Mouse (Mus musculus): ENCODE results near the gene Gm11992. TPM values are rescaled to one million over a fixed set of nuclear protein-coding genes. Genes with fewer than 3 reads are reported as not detected.

Gene Gm11992
- polyA plus RNA-seq, 1 experiment from 2014 or later: 2.5 TPM

- WGBS: 82% methylated on average over 5 of the region's 5 CpGs
- H3K9me3 ChIP-seq (replicated peaks): no peaks in the 10 kb centered on the region
- no peak overlapping the region for H3K4me2 ChIP-seq
- no peaks in the 10 kb centered on the region for H3K36me3 ChIP-seq
- no peak for ATAC-seq (ENCODE audit: low FRiP score)
- H3K27me3 ChIP-seq (replicated peaks): peaks cover 26% of the 10 kb centered on the region
- peaks cover 11% of the 10 kb centered on the region for H3K4me1 ChIP-seq
- no peak overlapping the region for H3K4me3 ChIP-seq (replicated peaks)
- H3K27ac ChIP-seq (replicated peaks): no peak overlapping the region
- H3K9ac ChIP-seq (replicated peaks): no peak overlapping the region
Measured at GRCm38 (mm10) chr11:9047044-9047443, 1.4 kb upstream of the Gm11992 start.

GRCm38 (mm10) chr11:9048703-9049060 is 288 bp downstream of the Gm11992 start, which contains the start of gene Sun3:
Gene Sun3, minus strand, starts transcription at chr11:9048991.
- H3K36me3 ChIP-seq: no peaks in the 10 kb centered on the region
- peaks cover 11% of the 10 kb centered on the region for H3K4me1 ChIP-seq
- H3K27me3 ChIP-seq (replicated peaks): peaks cover 26% of the 10 kb centered on the region
- no peak within 1 kb of the TSS for H3K27ac ChIP-seq (replicated peaks)
- ATAC-seq (ENCODE audit: low FRiP score): peak; percentile 79
- H3K4me3 ChIP-seq (replicated peaks): peak within 1 kb of the TSS; percentile 56
- WGBS: under 1% methylated on average over 18 of the region's 18 CpGs
- no peaks in the 10 kb centered on the region for H3K9me3 ChIP-seq (replicated peaks)
- peak within 1 kb of the TSS; percentile 23 for H3K9ac ChIP-seq (replicated peaks)
- peak within 1 kb of the TSS; percentile 99 for H3K4me2 ChIP-seq

- 81% methylated on average over 4 of the region's 4 CpGs for WGBS
- H3K4me3 ChIP-seq (replicated peaks): no peak overlapping the region
- peaks cover 11% of the 10 kb centered on the region for H3K4me1 ChIP-seq
- H3K9me3 ChIP-seq (replicated peaks): no peaks in the 10 kb centered on the region
- H3K9ac ChIP-seq (replicated peaks): no peak overlapping the region
- H3K27me3 ChIP-seq (replicated peaks): peaks cover 26% of the 10 kb centered on the region
- ATAC-seq (ENCODE audit: low FRiP score): no peak
- H3K36me3 ChIP-seq: no peaks in the 10 kb centered on the region
- peak overlapping the region; percentile 99 for H3K4me2 ChIP-seq
- H3K27ac ChIP-seq (replicated peaks): no peak overlapping the region
Measured at GRCm38 (mm10) chr11:9050241-9050640, 1.8 kb downstream of the Gm11992 start.

DNA sequence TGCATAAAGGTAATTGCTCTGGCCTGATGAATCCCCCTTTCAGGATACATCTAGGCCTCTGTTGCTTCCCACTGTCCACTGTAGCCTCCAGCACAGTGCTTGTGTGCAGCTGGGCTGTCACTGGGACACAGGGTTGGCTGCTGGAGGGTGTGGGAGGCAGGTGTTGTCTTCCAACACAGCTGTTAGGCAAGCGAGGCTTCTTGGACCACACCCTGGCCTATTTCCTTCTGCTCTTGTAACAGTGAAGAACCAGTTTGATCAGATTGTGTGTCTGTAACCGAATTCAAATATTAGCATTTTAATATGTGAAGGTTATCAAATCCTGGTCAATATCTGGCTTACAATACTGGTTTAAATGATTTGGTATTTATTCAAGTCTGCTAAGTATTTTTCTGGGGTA is 3.5 kb downstream of the Gm11992 start:
- WGBS: 73% methylated on average over 2 of the region's 2 CpGs
- H3K9me3 ChIP-seq (replicated peaks): no peaks in the 10 kb centered on the region

GRCm38 (mm10) chr11:9056937-9057336 is 8.5 kb downstream of the Gm11992 start:
- H3K27me3 ChIP-seq (replicated peaks): no peaks in the 10 kb centered on the region
- 84% methylated on average over 2 of the region's 2 CpGs for WGBS
- no peak overlapping the region for H3K27ac ChIP-seq (replicated peaks)
- H3K36me3 ChIP-seq: no peaks in the 10 kb centered on the region
- H3K9me3 ChIP-seq (replicated peaks): no peaks in the 10 kb centered on the region
- ATAC-seq (ENCODE audit: low FRiP score): no peak
- H3K9ac ChIP-seq (replicated peaks): no peak overlapping the region
- no peak overlapping the region for H3K4me2 ChIP-seq
- H3K4me1 ChIP-seq: no peaks in the 10 kb centered on the region
- H3K4me3 ChIP-seq (replicated peaks): no peak overlapping the region

More for the DNA sequence above, 3.5 kb downstream of the Gm11992 start:
- no peak for ATAC-seq (ENCODE audit: low FRiP score)
- no peaks in the 10 kb centered on the region for H3K36me3 ChIP-seq
- no peak overlapping the region for H3K4me3 ChIP-seq (replicated peaks)
- H3K27me3 ChIP-seq (replicated peaks): peaks cover 26% of the 10 kb centered on the region
- H3K4me2 ChIP-seq: no peak overlapping the region
- peaks cover 11% of the 10 kb centered on the region for H3K4me1 ChIP-seq
- no peak overlapping the region for H3K27ac ChIP-seq (replicated peaks)
- H3K9ac ChIP-seq (replicated peaks): no peak overlapping the region

DNA sequence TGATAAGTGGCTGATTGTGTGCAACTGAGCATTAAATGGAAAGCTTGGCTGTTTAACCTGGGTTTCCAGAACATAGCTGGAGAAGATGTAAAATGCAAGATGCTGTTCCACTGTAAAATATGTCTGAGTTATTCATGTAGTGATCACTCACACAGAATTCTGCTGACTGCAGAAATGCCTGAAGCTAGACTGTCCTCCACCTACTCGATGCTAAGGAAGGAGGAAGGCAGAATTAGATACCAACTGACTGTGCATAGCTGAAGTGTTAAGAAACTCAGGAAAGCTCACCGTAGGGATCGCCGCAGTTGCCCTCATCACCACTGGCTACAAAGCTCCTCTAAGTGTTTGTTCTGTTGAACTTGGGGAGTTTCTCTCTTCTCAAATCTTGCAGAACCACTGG is 9.3 kb downstream of the Gm11992 start:
- Histone ChIP-seq H3K4me1 (no peaks in the 10 kb centered on the region), H3K27me3 (replicated peaks) (no peaks in the 10 kb centered on the region), H3K36me3 (no peaks in the 10 kb centered on the region), H3K4me2 (no peak overlapping the region), H3K4me3 (replicated peaks) (no peak overlapping the region), H3K27ac (replicated peaks) (no peak overlapping the region), H3K9me3 (replicated peaks) (no peaks in the 10 kb centered on the region), H3K9ac (replicated peaks) (no peak overlapping the region)
- ATAC-seq (ENCODE audit: low FRiP score): no peak
- WGBS: 95% methylated on average over 4 of the region's 4 CpGs

DNA sequence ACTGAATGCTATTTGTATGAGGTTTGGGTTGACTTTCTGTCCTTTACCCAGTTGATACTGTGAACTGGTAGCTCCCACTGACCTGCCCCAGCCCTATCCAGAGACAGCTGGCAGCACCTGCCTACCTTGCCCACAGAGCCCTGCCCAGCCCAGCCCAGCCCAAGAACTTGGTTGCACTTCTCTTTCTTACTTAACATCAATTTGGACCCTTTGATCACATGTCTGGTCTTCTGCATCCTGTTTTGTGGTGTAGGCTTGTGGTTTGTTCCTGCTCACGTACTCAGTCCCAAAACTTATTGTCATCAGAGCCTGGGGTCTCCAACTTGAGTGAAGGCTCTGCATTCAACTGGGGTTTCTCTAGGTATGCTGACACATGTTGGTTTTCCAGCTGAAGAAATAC is 11.6 kb downstream of the Gm11992 start:
- Histone ChIP-seq H3K4me2 (no peak overlapping the region), H3K9ac (replicated peaks) (no peak overlapping the region), H3K9me3 (replicated peaks) (no peaks in the 10 kb centered on the region), H3K27me3 (replicated peaks) (no peaks in the 10 kb centered on the region), H3K27ac (replicated peaks) (no peak overlapping the region), H3K36me3 (no peaks in the 10 kb centered on the region), H3K4me3 (replicated peaks) (no peak overlapping the region), H3K4me1 (no peaks in the 10 kb centered on the region)
- no peak for ATAC-seq (ENCODE audit: low FRiP score)
- 76% methylated on average over 1 of the region's 1 CpGs for WGBS

DNA sequence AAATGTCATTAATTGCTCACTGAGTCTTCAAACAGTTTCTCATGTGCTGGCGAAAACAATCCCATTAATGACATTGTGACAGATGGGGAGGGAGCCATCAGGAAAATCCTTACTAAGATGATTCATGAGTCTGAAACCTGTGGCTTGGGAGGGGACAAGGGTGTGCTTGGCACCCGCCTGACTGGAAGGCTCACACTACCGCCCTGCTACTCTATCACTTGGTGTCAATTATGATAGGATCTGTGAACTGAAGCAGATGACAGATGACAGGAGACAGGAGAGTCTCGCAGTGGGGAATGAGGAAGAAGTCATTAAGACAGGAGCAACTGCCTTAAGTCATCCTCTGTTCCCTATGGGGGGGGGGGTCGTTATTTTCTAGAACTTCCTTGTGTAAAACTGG is 12.1 kb downstream of the Gm11992 start:
- WGBS: 71% methylated on average over 5 of the region's 5 CpGs
- Histone ChIP-seq H3K4me1 (no peaks in the 10 kb centered on the region), H3K27me3 (replicated peaks) (no peaks in the 10 kb centered on the region), H3K4me3 (replicated peaks) (no peak overlapping the region), H3K27ac (replicated peaks) (no peak overlapping the region), H3K9ac (replicated peaks) (no peak overlapping the region), H3K4me2 (no peak overlapping the region), H3K9me3 (replicated peaks) (no peaks in the 10 kb centered on the region), H3K36me3 (no peaks in the 10 kb centered on the region)
- no peak for ATAC-seq (ENCODE audit: low FRiP score)

- no peak overlapping the region for H3K4me3 ChIP-seq (replicated peaks)
- H3K27ac ChIP-seq (replicated peaks): peak overlapping the region; percentile 73
- no peaks in the 10 kb centered on the region for H3K36me3 ChIP-seq
- H3K9ac ChIP-seq (replicated peaks): no peak overlapping the region
- ATAC-seq (ENCODE audit: low FRiP score): peak; percentile 65; the same call in 1 of the 2 replicates
- no peak overlapping the region for H3K4me2 ChIP-seq
- no peaks in the 10 kb centered on the region for H3K27me3 ChIP-seq (replicated peaks)
- no peaks in the 10 kb centered on the region for H3K9me3 ChIP-seq (replicated peaks)
- WGBS: 66% methylated on average over 3 of the region's 3 CpGs
- no peaks in the 10 kb centered on the region for H3K4me1 ChIP-seq
Measured at GRCm38 (mm10) chr11:9076444-9076843, 28.1 kb downstream of the Gm11992 start.

GRCm38 (mm10) chr11:9113189-9113588 is 64.8 kb downstream of the Gm11992 start:
- no peaks in the 10 kb centered on the region for H3K36me3 ChIP-seq
- H3K27ac ChIP-seq (replicated peaks): no peak overlapping the region
- no peak overlapping the region for H3K4me2 ChIP-seq
- H3K9ac ChIP-seq (replicated peaks): no peak overlapping the region
- peaks cover 13% of the 10 kb centered on the region for H3K4me1 ChIP-seq
- ATAC-seq (ENCODE audit: low FRiP score): no peak
- peaks cover 29% of the 10 kb centered on the region for H3K27me3 ChIP-seq (replicated peaks)
- 88% methylated on average over 2 of the region's 2 CpGs for WGBS
- H3K9me3 ChIP-seq (replicated peaks): no peaks in the 10 kb centered on the region
- no peak overlapping the region for H3K4me3 ChIP-seq (replicated peaks)

DNA sequence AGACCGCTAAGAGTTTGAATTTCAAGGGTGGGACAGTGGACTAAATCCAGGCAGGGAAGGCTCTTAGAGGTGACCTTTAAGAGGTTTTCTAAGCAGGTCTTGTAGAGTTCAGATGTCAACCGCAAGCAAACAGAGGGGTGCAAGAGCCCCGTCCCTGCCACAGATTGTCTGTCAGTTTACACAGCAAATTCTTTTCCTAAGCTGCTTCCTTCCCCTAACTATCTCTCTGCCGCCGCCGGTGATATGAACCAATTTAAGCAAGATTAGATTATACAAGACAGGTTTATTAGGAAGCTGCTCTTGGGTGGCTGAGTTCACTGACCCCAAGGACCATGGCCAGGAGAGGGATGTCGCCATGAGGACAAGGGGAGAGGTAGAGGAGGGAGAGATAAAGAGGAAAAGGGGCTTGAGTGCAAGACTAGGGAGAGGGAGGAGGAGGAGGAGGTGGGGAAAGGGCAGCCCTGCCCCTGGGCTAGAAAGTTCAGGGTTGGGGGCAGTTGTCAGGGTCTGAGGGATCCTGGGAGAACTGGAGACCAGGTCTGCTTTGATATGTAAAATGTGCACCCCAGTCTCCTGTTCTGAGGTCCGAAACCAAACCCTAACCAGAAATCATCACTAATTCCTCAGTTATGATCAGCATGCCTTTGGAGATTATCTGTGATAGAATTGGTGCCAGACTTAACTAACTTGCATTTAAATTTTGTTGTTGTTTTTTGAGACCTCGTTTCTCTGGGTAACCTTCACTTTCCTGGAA is 67.2 kb downstream of the Gm11992 start:
- no peak for ATAC-seq (ENCODE audit: low FRiP score)
- Histone ChIP-seq H3K4me1 (peaks cover 26% of the 10 kb centered on the region), H3K4me3 (replicated peaks) (no peak overlapping the region), H3K9ac (replicated peaks) (no peak overlapping the region), H3K4me2 (peak overlapping the region; percentile 31; the same call in 1 of the 2 replicates), H3K27ac (replicated peaks) (no peak overlapping the region), H3K27me3 (replicated peaks) (peaks cover 45% of the 10 kb centered on the region), H3K9me3 (replicated peaks) (no peaks in the 10 kb centered on the region), H3K36me3 (no peaks in the 10 kb centered on the region)
- WGBS: 24% methylated on average over 9 of the region's 9 CpGs

- Histone ChIP-seq H3K27ac (replicated peaks) (no peak overlapping the region), H3K4me3 (replicated peaks) (0 out of 2 replicates have a peak overlapping the region, but pooled peaks have one; percentile 8), H3K9ac (replicated peaks) (no peak overlapping the region), H3K27me3 (replicated peaks) (peaks cover 45% of the 10 kb centered on the region), H3K4me1 (peaks cover 26% of the 10 kb centered on the region), H3K4me2 (peak overlapping the region; percentile 31; the same call in 1 of the 2 replicates), H3K9me3 (replicated peaks) (no peaks in the 10 kb centered on the region), H3K36me3 (no peaks in the 10 kb centered on the region)
- WGBS: under 1% methylated on average over 10 of the region's 10 CpGs
- no peak for ATAC-seq (ENCODE audit: low FRiP score)
Measured at GRCm38 (mm10) chr11:9116121-9116520, 67.7 kb downstream of the Gm11992 start.

All from neural tube, embryonic 15.5 days (tissue).